Mouse (Mus musculus) limb, embryonic 13.5 days (tissue): ENCODE results near the gene Chaf1a. TPM values are rescaled to one million over a fixed set of nuclear protein-coding genes. Genes with fewer than 3 reads are reported as not detected.

Experiments used
- ATAC-seq: fragments of 200-750 bp; cut with Nextera tagmentation; 2 replicates; pipeline ENCODE4 v1.8.0; 2017; ENCODE audit warnings: low read depth, moderate number of reproducible peaks, moderate TSS enrichment; ENCODE audit not compliant: low FRiP score
- H3K27ac ChIP-seq: fragments of 300-500 bp; sonication (generic); 2 replicates; pipeline ENCODE4 v1.5.1; 2015; ENCODE audit warnings: inconsistent platforms, mild to moderate bottlenecking, moderate library complexity
- H3K27me3 ChIP-seq: fragments of 300-500 bp; sonication (generic); 2 replicates; pipeline ENCODE4 v1.6.1; 2015; ENCODE audit warnings: mild to moderate bottlenecking, inconsistent platforms
- H3K36me3 ChIP-seq: fragments of 300-500 bp; sonication (generic); 2 replicates; pipeline ENCODE4 v1.6.1; 2015; ENCODE audit warnings: inconsistent platforms, mild to moderate bottlenecking, moderate library complexity
- H3K4me1 ChIP-seq: fragments of 300-500 bp; sonication (generic); 2 replicates; pipeline ENCODE4 v1.6.1; 2015; ENCODE audit warnings: inconsistent platforms
- H3K4me2 ChIP-seq: fragments of 300-500 bp; sonication (generic); replicated peaks from 2 replicates; pipeline ENCODE4 v1.6.1; 2015; ENCODE audit warnings: inconsistent platforms, mild to moderate bottlenecking, moderate library complexity
- H3K4me3 ChIP-seq: fragments of 300-500 bp; sonication (generic); 2 replicates; pipeline ENCODE4 v1.5.1; 2015; ENCODE audit warnings: moderate library complexity, mild to moderate bottlenecking, inconsistent platforms
- H3K9ac ChIP-seq: fragments of 300-500 bp; sonication (generic); 2 replicates; pipeline ENCODE4 v1.6.1; 2015; ENCODE audit warnings: mild to moderate bottlenecking, inconsistent platforms
- H3K9me3 ChIP-seq: fragments of 300-500 bp; sonication (generic); 2 replicates; pipeline ENCODE4 v1.6.1; 2016; ENCODE audit warnings: inconsistent platforms
- WGBS: fragments of 180-500 bp; shearing (Covaris S2); methylation state at CpG from one replicate; pipeline ENCODE4 v1.1.7; 2015; 5-methylcytosine and 5-hydroxymethylcytosine counted together
- polyA plus RNA-seq: library from polyadenylated mRNA; unstranded; fragments of >200 nt; fragmentation: Nextera tagmentation; extraction: Ambion mirVana; gene quantifications from 2 replicates; pipeline ENCODE4 v1.2.1, GENCODE M21; 2015

Chaf1a gene
- polyA plus RNA-seq, 1 experiment from 2014 or later, result 29.0 TPM

DNA sequence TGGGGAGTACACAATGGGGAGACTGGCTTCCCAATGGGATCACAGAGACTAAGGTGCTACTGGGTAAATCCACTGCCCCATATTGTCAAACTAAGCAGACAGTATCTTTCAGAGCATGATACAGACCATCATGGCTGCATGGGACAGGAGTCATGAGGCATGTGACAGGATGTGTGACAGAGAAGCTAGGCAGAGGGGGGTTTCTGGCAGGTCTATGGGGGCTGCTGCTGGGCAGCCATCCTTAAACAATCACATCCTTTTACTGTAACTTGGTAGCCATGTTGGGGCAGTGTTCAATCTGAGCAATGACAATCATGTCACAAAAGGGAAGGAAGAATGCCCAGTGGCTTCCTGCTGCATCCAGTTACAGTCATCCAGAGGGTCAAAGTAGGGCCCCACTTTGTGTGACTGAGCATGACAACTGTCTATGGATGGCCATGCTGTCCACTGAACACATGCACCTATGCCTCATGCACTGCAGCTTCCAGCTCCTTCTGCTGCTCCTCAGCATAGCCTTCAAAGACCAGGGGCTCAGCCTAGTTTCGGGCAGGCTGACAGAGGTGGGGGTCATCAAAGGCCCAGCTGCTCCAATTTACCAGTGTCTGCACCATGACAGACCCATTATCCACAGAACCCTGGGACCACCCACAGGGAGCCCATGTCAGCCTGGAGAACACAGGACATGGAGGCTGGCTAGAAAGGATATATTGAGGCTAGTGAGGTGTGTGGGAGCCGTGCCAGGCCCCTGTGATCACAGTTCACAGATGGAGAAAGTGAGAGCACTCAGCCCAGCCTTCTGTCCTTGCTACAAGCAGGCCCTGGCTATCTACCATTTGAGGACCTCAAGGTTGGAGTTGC lies 17.9 kb upstream of the Chaf1a start:
- H3K9ac ChIP-seq, result peak overlapping the region; percentile 4; the same call in 1 of the 2 replicates
- no peak overlapping the region for H3K4me3 ChIP-seq
- 0 out of 2 replicates have a peak, but pooled peaks cover 5% of the 10 kb centered on the region for H3K4me1 ChIP-seq
- no peak overlapping the region for H3K4me2 ChIP-seq
- H3K36me3 ChIP-seq, result peaks cover 73% of the 10 kb centered on the region
- H3K27ac ChIP-seq, result no peak overlapping the region
- 34% methylated on average over 2 of the region's 2 CpGs for WGBS
- ATAC-seq, result no peak
- no peaks in the 10 kb centered on the region for H3K9me3 ChIP-seq
- no peaks in the 10 kb centered on the region for H3K27me3 ChIP-seq

DNA sequence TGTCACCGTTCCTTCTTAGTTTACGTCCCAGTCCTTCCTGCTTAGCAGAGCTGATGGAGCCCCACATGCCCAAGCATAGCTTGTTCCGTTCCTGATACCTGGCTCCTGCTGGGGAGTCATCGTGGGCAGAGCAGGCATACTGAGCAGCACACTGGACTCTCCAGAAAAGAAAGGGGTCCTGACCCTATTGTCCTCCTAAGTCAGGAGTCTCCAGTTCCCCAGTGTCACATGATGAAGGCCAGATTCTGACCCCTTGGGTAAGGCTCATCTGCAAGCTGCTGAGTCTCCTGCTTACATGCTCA lies 17.3 kb upstream of the Chaf1a start:
- no peak for ATAC-seq
- 0 out of 2 replicates have a peak, but pooled peaks cover 5% of the 10 kb centered on the region for H3K4me1 ChIP-seq
- no peaks in the 10 kb centered on the region for H3K9me3 ChIP-seq
- H3K27ac ChIP-seq, result no peak overlapping the region
- peaks cover 73% of the 10 kb centered on the region for H3K36me3 ChIP-seq
- no peaks in the 10 kb centered on the region for H3K27me3 ChIP-seq
- 83% methylated on average over 4 of the region's 4 CpGs for WGBS
- no peak overlapping the region for H3K4me3 ChIP-seq
- H3K4me2 ChIP-seq, result no peak overlapping the region
- peak overlapping the region; percentile 4; the same call in 1 of the 2 replicates for H3K9ac ChIP-seq

DNA sequence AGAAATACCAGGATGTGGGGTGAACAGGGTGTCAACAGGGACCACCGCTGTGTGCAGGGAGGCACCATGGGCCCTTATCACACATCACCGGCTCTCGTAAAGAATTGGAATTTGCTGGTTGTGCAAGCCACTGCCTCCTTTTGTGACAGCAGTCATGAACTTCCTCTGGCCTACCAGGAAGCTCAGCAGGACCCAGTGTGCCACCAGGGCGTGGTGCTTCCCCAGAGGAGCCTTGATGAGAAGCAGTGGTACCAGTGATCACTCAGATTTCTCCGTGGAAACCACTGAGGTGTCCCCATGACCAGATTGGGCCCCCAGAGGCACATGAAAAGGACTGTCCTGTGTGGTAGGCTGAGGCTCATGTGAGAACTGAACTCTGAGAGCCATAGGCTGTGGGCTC lies 16.9 kb upstream of the Chaf1a start:
- Histone ChIP-seq H3K27me3 (no peaks in the 10 kb centered on the region), H3K9ac (no peak overlapping the region), H3K4me1 (0 out of 2 replicates have a peak, but pooled peaks cover 7% of the 10 kb centered on the region), H3K36me3 (peaks cover 73% of the 10 kb centered on the region), H3K27ac (no peak overlapping the region), H3K4me2 (no peak overlapping the region), H3K4me3 (no peak overlapping the region), H3K9me3 (no peaks in the 10 kb centered on the region)
- WGBS, result 78% methylated on average over 5 of the region's 5 CpGs
- no peak for ATAC-seq

DNA sequence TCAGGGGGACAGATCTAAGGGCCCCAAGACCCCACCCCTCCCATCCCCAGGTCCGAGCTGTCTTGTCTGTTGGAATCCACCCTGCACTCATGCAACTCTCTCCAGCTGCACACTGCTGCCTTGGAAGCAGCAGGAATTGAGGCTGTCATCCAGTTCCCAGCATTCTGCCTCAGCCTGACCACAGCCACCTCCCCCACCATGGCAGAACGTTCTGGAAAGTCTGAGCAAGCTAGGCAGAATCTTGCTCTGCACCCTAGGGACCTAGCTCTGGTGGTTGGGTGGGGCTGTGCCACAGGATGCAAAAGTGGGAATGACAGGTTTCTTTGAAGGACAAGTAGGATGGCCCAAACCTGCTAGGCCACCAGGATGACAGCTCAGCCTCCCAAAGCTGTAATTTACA lies 15.8 kb upstream of the Chaf1a start:
- WGBS, result 65% methylated on average over 2 of the region's 2 CpGs
- Histone ChIP-seq H3K27me3 (no peaks in the 10 kb centered on the region), H3K4me2 (no peak overlapping the region), H3K9ac (no peak overlapping the region), H3K36me3 (peaks cover 73% of the 10 kb centered on the region), H3K9me3 (no peaks in the 10 kb centered on the region), H3K27ac (no peak overlapping the region), H3K4me1 (0 out of 2 replicates have a peak, but pooled peaks cover 9% of the 10 kb centered on the region), H3K4me3 (no peak overlapping the region)
- ATAC-seq, result no peak

DNA sequence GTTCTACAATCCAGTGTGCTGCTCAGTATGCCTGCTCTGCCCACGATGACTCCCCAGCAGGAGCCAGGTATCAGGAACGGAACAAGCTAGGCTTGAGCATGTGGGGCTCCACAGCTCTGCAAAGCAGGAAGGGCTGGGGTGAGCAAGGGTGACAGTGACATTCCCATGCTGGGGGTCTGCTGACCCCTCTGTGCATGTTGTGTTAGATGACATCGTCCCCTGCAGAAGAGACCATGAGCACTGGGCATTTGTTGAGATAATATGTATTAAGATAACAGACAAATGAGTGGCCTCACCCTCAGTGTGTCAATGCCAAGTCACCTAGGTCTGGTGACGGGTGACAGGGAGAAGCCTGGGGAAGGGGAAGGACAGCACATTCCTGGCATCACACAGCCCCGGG lies 15.3 kb upstream of the Chaf1a start:
- Histone ChIP-seq H3K4me3 (no peak overlapping the region), H3K36me3 (peaks cover 73% of the 10 kb centered on the region), H3K9me3 (no peaks in the 10 kb centered on the region), H3K4me2 (no peak overlapping the region), H3K27ac (no peak overlapping the region), H3K4me1 (0 out of 2 replicates have a peak, but pooled peaks cover 9% of the 10 kb centered on the region), H3K9ac (no peak overlapping the region), H3K27me3 (no peaks in the 10 kb centered on the region)
- ATAC-seq, result no peak
- 81% methylated on average over 5 of the region's 5 CpGs for WGBS

DNA sequence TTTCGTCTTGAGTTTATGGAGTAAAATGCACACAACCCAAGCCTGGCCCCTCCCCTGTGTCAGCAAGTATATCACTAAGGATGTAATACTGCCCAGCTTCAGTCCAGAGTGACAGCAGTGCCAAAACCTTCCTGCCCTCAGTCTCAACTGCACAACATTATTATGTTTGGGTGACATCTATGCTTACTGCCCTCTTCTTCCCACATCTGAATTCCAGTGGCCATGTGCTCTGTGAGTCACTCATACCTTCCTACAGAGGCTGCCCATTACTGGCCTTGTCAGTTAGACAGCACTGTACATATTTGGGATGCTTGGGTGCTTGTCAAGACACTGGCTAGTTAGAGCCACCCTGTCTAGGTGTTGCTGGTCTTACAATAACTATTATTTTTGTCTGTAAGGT lies 13.9 kb upstream of the Chaf1a start:
- Histone ChIP-seq H3K4me2 (no peak overlapping the region), H3K9ac (no peak overlapping the region), H3K36me3 (peaks cover 74% of the 10 kb centered on the region), H3K9me3 (no peaks in the 10 kb centered on the region), H3K4me1 (0 out of 2 replicates have a peak, but pooled peaks cover 9% of the 10 kb centered on the region), H3K27ac (no peak overlapping the region), H3K27me3 (no peaks in the 10 kb centered on the region), H3K4me3 (no peak overlapping the region)
- ATAC-seq, result no peak
- 87% methylated on average over 1 of the region's 1 CpGs for WGBS

DNA sequence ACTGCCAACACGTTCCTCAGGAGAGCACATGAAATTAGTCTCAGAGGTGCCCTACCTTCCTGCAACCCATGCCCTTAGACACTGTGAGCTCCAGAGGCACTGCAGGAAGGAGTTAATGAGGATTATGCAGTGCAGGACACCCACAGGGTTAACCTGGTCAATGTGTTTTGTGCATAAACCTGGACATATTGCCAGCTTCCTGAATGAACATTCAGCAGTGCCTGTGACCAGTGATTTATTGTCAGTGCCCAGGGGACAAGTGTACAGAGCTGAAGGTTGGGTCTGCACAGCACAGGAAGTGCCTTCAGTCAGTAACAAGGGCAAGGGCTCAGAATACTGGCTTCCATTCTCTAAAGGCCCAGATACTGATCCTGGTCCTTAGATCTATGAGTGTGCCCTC lies 13.4 kb upstream of the Chaf1a start:
- Histone ChIP-seq H3K27me3 (no peaks in the 10 kb centered on the region), H3K27ac (no peak overlapping the region), H3K9me3 (no peaks in the 10 kb centered on the region), H3K4me2 (no peak overlapping the region), H3K9ac (no peak overlapping the region), H3K36me3 (peaks cover 72% of the 10 kb centered on the region), H3K4me1 (0 out of 2 replicates have a peak, but pooled peaks cover 6% of the 10 kb centered on the region), H3K4me3 (no peak overlapping the region)
- ATAC-seq, result no peak
- WGBS, result 30% methylated on average over 1 of the region's 1 CpGs

DNA sequence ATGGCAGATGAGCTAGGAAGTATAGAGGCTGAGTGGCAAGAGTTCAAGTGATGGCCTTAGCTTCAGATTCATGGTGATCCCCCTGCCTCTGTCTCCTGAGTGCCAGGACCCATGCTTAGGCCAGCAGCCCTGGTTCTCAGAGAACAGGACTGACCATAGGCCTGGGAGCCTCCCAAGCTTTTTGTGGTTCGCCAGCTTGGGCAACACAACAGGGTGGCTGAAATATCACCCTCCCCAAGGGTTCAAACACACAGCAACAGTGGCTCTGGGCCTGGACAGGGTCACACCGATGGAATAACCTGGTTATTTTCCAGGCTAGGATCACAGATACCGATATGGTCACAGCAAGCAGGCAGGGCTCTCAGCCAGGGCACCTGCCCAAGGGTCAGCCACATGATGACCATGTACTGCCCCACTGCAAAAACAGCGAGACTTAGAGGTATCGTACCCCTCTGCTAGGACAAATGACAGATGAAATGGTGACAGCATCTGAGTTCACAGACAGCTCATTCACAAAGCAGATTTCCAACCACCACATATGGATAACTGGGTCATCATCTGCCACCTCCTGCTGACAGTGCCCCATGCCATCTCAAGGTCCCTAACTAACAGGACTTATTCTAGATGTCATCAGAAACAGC lies 12.3 kb upstream of the Chaf1a start:
- Histone ChIP-seq H3K9ac (0 out of 2 replicates have a peak overlapping the region, but pooled peaks have one; percentile 19), H3K36me3 (peaks cover 76% of the 10 kb centered on the region), H3K4me1 (peaks cover 10% of the 10 kb centered on the region), H3K4me3 (no peak overlapping the region), H3K9me3 (no peaks in the 10 kb centered on the region), H3K27ac (no peak overlapping the region), H3K4me2 (no peak overlapping the region), H3K27me3 (no peaks in the 10 kb centered on the region)
- WGBS, result 94% methylated on average over 5 of the region's 5 CpGs
- ATAC-seq, result no peak

DNA sequence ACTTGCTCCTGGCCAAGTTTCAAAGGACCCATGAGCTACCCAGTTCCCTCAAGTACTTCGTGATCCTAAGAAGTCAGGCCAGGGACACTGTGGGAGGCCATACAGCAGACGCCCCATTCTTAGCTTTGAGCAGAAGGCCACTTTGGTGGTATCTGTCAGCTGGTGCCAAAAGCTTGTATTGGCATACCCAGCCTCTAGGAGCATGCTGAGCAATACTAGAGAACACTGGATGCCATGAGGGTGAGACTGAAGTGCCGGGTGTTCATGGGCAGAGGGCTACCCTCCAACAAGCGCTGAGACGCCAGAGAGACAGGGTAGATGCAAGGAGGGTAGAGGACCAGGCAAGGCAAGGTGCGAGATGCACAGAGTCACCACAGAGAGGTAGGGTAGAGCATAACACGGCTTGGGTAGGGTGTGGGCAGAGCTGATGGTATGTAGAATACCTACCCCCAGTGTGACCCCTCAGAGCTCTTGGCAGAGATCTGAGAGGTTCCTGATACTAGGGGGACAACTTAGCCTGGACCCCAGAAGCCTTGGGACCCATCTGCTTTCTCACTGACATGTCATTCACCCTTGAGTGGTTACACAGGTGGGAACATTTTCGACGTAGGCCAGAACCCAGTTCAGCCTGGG lies 9.9 kb upstream of the Chaf1a start:
- H3K9ac ChIP-seq, result no peak overlapping the region
- H3K9me3 ChIP-seq, result no peaks in the 10 kb centered on the region
- H3K27me3 ChIP-seq, result no peaks in the 10 kb centered on the region
- peaks cover 31% of the 10 kb centered on the region for H3K4me1 ChIP-seq
- peaks cover 75% of the 10 kb centered on the region for H3K36me3 ChIP-seq
- no peak for ATAC-seq
- no peak overlapping the region for H3K4me2 ChIP-seq
- no peak overlapping the region for H3K27ac ChIP-seq
- WGBS, result 89% methylated on average over 9 of the region's 9 CpGs
- H3K4me3 ChIP-seq, result no peak overlapping the region

DNA sequence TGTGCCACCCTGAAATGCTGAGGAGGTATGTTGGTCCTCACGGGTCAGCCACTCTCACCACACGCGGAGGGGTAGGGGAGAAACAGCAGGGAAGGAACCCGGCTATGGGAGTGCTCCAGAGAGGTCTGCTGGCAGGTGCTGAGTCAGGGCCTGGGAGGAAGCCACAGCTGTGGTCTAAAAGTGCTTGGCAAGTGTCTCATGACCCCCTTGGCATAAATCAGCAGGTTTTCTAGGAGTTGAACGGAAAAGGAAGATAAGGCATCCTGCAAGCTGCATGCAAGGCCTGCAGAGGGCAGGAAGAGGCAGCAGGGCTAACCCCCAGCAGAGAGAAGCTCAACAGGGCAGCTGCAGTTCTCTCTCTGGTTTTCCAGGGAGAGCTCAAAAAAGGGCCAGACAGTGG lies 9.3 kb upstream of the Chaf1a start:
- Histone ChIP-seq H3K4me3 (no peak overlapping the region), H3K36me3 (peaks cover 74% of the 10 kb centered on the region), H3K9ac (no peak overlapping the region), H3K27ac (no peak overlapping the region), H3K9me3 (no peaks in the 10 kb centered on the region), H3K4me1 (peaks cover 35% of the 10 kb centered on the region), H3K27me3 (no peaks in the 10 kb centered on the region), H3K4me2 (no peak overlapping the region)
- ATAC-seq, result no peak
- 66% methylated on average over 5 of the region's 5 CpGs for WGBS

DNA sequence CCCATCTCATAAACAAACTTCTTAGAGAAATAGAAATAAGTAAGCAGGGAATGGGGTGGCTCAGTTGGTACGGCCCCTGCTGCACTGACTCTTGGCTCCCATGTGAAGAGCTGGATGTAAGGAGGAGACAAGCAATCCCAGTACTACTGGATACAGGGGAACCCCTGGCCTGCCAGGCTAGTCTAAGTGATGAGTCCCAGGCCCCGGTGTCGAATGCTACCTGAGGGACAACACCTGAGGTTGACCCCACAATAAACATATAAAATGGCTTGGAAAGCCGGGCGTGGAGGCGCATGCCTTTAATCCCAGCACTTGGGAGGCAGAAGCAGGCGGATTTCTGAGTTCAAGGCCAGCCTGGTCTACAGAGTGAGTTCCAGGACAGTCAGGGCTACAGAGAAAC lies 8.8 kb upstream of the Chaf1a start:
- H3K36me3 ChIP-seq, result peaks cover 74% of the 10 kb centered on the region
- H3K4me1 ChIP-seq, result peaks cover 35% of the 10 kb centered on the region
- no peaks in the 10 kb centered on the region for H3K9me3 ChIP-seq
- no peaks in the 10 kb centered on the region for H3K27me3 ChIP-seq
- 92% methylated on average over 7 of the region's 7 CpGs for WGBS
- ATAC-seq, result no peak
- H3K9ac ChIP-seq, result no peak overlapping the region
- H3K4me2 ChIP-seq, result no peak overlapping the region
- H3K4me3 ChIP-seq, result no peak overlapping the region
- no peak overlapping the region for H3K27ac ChIP-seq

DNA sequence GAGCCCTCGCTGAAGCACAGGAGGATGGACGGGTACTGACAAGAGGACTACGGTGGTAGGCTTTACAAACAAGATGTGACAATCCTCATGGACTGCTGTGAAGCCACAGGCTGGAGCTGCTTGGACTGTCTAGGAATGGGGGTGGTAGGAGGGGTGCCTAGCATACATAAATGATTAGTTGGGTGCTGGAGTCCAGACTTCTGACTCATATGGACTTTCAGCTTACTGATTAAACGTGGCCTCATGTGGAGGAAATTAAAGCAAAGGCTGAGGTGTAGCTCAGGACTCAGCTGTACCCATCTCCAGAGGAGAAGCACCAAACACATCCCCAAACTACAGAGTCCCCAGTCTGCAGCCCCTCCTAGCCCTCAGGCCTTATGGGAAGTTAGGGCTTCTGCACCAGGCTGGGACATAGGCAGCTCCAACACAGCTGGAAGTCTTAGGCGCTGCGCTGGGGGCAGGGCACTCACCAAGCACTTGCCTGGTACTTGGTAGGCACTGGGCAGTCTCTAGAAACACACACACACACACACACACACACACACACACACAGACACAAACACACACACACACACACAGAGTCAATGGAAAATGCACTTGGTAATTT lies 8.0 kb upstream of the Chaf1a start:
- Histone ChIP-seq H3K36me3 (peaks cover 68% of the 10 kb centered on the region), H3K4me1 (peaks cover 35% of the 10 kb centered on the region), H3K27me3 (no peaks in the 10 kb centered on the region), H3K9me3 (no peaks in the 10 kb centered on the region), H3K9ac (no peak overlapping the region), H3K4me3 (no peak overlapping the region), H3K4me2 (no peak overlapping the region), H3K27ac (no peak overlapping the region; the same call in 1 of the 2 replicates)
- ATAC-seq, result no peak
- WGBS, result 72% methylated on average over 6 of the region's 6 CpGs
